Comparison of ENCODE assay signal across 13 mouse cellular contexts in genomic region chr14:25365226-25365800, GRCm38 (mm10).
DNase-seq lines count a peak whose midpoint lies in the region; ATAC-seq and TF ChIP-seq lines count a peak whose summit lies in the region.
"Had no signal": no experiment of that assay in that cellular context is flagged by ENCODE, and none has a peak within 500 bp of the region (broad histone marks: within the 10 kb centered on the region; RNA-seq: fewer than 3 reads in every experiment).

No protein-coding gene starts in this region.

- H3K4me3 ChIP-seq in intestine, embryonic 15.5 days (replicated peaks) = no peak overlapping the region
- no peak overlapping the region for H3K4me3 ChIP-seq in intestine, postnatal 0 days (ENCODE audit: low read depth, low read length)
- no peak overlapping the region for H3K4me3 ChIP-seq in heart, embryonic 12.5 days
- no peak overlapping the region for H3K4me3 ChIP-seq in hindbrain, embryonic 10.5 days
- no peak overlapping the region for H3K4me3 ChIP-seq in left cerebral cortex, adult 2 months
- H3K4me3 ChIP-seq: forebrain, embryonic 10.5 days; hindbrain, embryonic 15.5 days had no signal

- H3K9me3 ChIP-seq in intestine, embryonic 15.5 days = no peaks in the 10 kb centered on the region
- no peaks in the 10 kb centered on the region for H3K9me3 ChIP-seq in intestine, postnatal 0 days (ENCODE audit: control insufficient read depth)
- H3K9me3 ChIP-seq in heart, embryonic 12.5 days (replicated peaks) = peaks cover 6% of the 10 kb centered on the region
- H3K9me3 ChIP-seq in hindbrain, embryonic 10.5 days = peaks cover 8% of the 10 kb centered on the region; the same call in 1 of the 2 replicates
- H3K9me3 ChIP-seq: hindbrain, embryonic 15.5 days had no signal

- peaks cover 6% of the 10 kb centered on the region for H3K4me1 ChIP-seq in intestine, embryonic 15.5 days (replicated peaks)
- no peaks in the 10 kb centered on the region for H3K4me1 ChIP-seq in intestine, postnatal 0 days (replicated peaks; ENCODE audit: control insufficient read depth, insufficient read depth, low read length)
- H3K4me1 ChIP-seq in heart, embryonic 12.5 days (replicated peaks) = peaks cover 29% of the 10 kb centered on the region
- H3K4me1 ChIP-seq in hindbrain, embryonic 10.5 days (replicated peaks) = peaks cover 12% of the 10 kb centered on the region

- H3K4me2 ChIP-seq in intestine, embryonic 15.5 days (replicated peaks) = no peak overlapping the region
- no peak overlapping the region for H3K4me2 ChIP-seq in intestine, postnatal 0 days (replicated peaks; ENCODE audit: low read depth)
- H3K4me2 ChIP-seq in heart, embryonic 12.5 days = no peak overlapping the region
- H3K4me2 ChIP-seq: hindbrain, embryonic 15.5 days had no signal

- DNase-seq in NIH3T3 (ENCODE audit: low read depth) = peak; percentile 90
- DNase-seq in lung, postnatal 10 days = peak; percentile 60
- no peak for DNase-seq in right cerebral cortex, postnatal 25 days
- DNase-seq in hindbrain, embryonic 10.5 days (ENCODE audit: low spot score) = no peak
- no peak for DNase-seq in left cerebral cortex, adult 2 months (ENCODE audit: extremely low spot score in 1 of 2, low spot score in 2 of 2)
- DNase-seq: layer of hippocampus, adult 9-11 months had no signal

- 0 out of 2 replicates have a peak, but pooled peaks have one; percentile 28 for ATAC-seq in intestine, embryonic 15.5 days
- no peak for ATAC-seq in intestine, postnatal 0 days
- ATAC-seq in heart, embryonic 12.5 days (ENCODE audit: insufficient number of reproducible peaks, low FRiP score) = peak; percentile 66
- ATAC-seq: CD4-positive, CD25-positive, alpha-beta regulatory T cell, adult 4 months had no signal

- no peak for TF ChIP-seq CTCF in intestine, postnatal 0 days (IDR thresholded peaks at IDR 0.05; ENCODE audit: low read depth)
- TF ChIP-seq CTCF in left cerebral cortex, adult 2 months (IDR thresholded peaks at IDR 0.05) = no peak

- no peak overlapping the region for H3K9ac ChIP-seq in intestine, embryonic 15.5 days
- H3K9ac ChIP-seq in intestine, postnatal 0 days (ENCODE audit: low read depth, low read length) = no peak overlapping the region
- H3K9ac ChIP-seq in heart, embryonic 12.5 days = no peak overlapping the region
- H3K9ac ChIP-seq: hindbrain, embryonic 15.5 days; liver, embryonic 14.5 days had no signal

- no peaks in the 10 kb centered on the region for H3K27me3 ChIP-seq in intestine, embryonic 15.5 days (replicated peaks)
- no peaks in the 10 kb centered on the region for H3K27me3 ChIP-seq in intestine, postnatal 0 days (replicated peaks; ENCODE audit: control insufficient read depth, insufficient read depth, low read length)
- no peaks in the 10 kb centered on the region for H3K27me3 ChIP-seq in heart, embryonic 12.5 days (replicated peaks)
- H3K27me3 ChIP-seq in hindbrain, embryonic 10.5 days (ENCODE audit: insufficient read depth, poor library complexity, severe bottlenecking) = no peaks in the 10 kb centered on the region
- H3K27me3 ChIP-seq: hindbrain, embryonic 15.5 days had no signal

- WGBS in intestine, embryonic 15.5 days = 44% methylated on average over 10 of the region's 10 CpGs
- WGBS in intestine, postnatal 0 days = 53% methylated on average over 10 of the region's 10 CpGs
- WGBS in heart, embryonic 12.5 days = 29% methylated on average over 10 of the region's 10 CpGs
- 86% methylated on average over 10 of the region's 10 CpGs for WGBS in hindbrain, embryonic 10.5 days

- intact Hi-C loops in left cerebral cortex, adult 2 months (cut with DNase I) = no loop called here

- no peaks in the 10 kb centered on the region for H3K36me3 ChIP-seq in intestine, embryonic 15.5 days
- no peaks in the 10 kb centered on the region for H3K36me3 ChIP-seq in intestine, postnatal 0 days (ENCODE audit: control insufficient read depth, insufficient read depth)
- peaks cover 8% of the 10 kb centered on the region; the same call in 1 of the 2 replicates for H3K36me3 ChIP-seq in heart, embryonic 12.5 days
- H3K36me3 ChIP-seq in hindbrain, embryonic 10.5 days = peaks cover 9% of the 10 kb centered on the region
- H3K36me3 ChIP-seq: hindbrain, embryonic 15.5 days had no signal

- H3K27ac ChIP-seq in intestine, embryonic 15.5 days = no peak overlapping the region
- no peak overlapping the region for H3K27ac ChIP-seq in intestine, postnatal 0 days (ENCODE audit: low read depth, low read length)
- peak overlapping the region; percentile 41; the same call in 1 of the 2 replicates for H3K27ac ChIP-seq in heart, embryonic 12.5 days (ENCODE audit: poor library complexity, severe bottlenecking)
- no peak overlapping the region for H3K27ac ChIP-seq in hindbrain, embryonic 10.5 days
- no peak overlapping the region for H3K27ac ChIP-seq in left cerebral cortex, adult 2 months
- H3K27ac ChIP-seq: forebrain, embryonic 10.5 days; hindbrain, embryonic 15.5 days; liver, embryonic 14.5 days had no signal

Comparison
In these comparisons a context has a peak if more than half of its experiments do, and no peak if none do; other contexts are left out.
1. DNase-seq: peak in NIH3T3 (single experiment) and lung, postnatal 10 days (single experiment); none in right cerebral cortex, postnatal 25 days (single experiment), hindbrain, embryonic 10.5 days (single experiment) and left cerebral cortex, adult 2 months (0 of 2).